Mouse (Mus musculus) liver, adult 2 months (tissue): ENCODE measurements around the gene Map3k5. TPM values are rescaled to one million over a fixed set of nuclear protein-coding genes. Genes with fewer than 3 reads are reported as not detected.
A peak's percentile ranks its signal among the peaks of the same experiment; 100 is the strongest.

ENCODE experiments used
- DNase-seq: peaks from one replicate; pipeline ENCODE4 v3.0.0-alpha.2; 2011; ENCODE audit warnings: low read depth, low spot score; ENCODE audit errors: extremely low read depth
- H3K27ac ChIP-seq: fragments of 200-500 bp; replicated peaks from 2 replicates; pipeline ENCODE4 v1.5.1; 2012; ENCODE audit warnings: low read depth, mild to moderate bottlenecking, control low read depth, inconsistent platforms, low read length; ENCODE audit not compliant: insufficient read depth
- H3K27me3 ChIP-seq: fragments of 200-500 bp; 2 replicates; pipeline ENCODE4 v1.6.1; 2012; ENCODE audit warnings: mild to moderate bottlenecking, moderate library complexity, low read length, inconsistent platforms; ENCODE audit not compliant: control insufficient read depth, insufficient read depth
- H3K36me3 ChIP-seq: fragments of 200-500 bp; 2 replicates; pipeline ENCODE4 v1.6.1; 2012; ENCODE audit warnings: low read length, inconsistent platforms; ENCODE audit not compliant: control insufficient read depth, insufficient read depth
- H3K4me1 ChIP-seq: fragments of 200-500 bp; 2 replicates; pipeline ENCODE4 v1.6.1; 2011; ENCODE audit warnings: low read length; ENCODE audit not compliant: control insufficient read depth, insufficient read depth
- H3K4me3 ChIP-seq: fragments of 200-500 bp; 2 replicates; pipeline ENCODE4 v1.5.1; 2011; ENCODE audit warnings: low read depth, mild to moderate bottlenecking, control low read depth, low read length, moderate library complexity; ENCODE audit not compliant: insufficient read depth
- H3K79me2 ChIP-seq: fragments of 200-500 bp; 2 replicates; pipeline ENCODE4 v1.6.1; 2012; ENCODE audit warnings: inconsistent platforms, mild to moderate bottlenecking, low read length, moderate library complexity; ENCODE audit not compliant: control insufficient read depth, insufficient read depth
- H3K9ac ChIP-seq: fragments of 200-500 bp; 2 replicates; pipeline ENCODE4 v1.6.1; 2012; ENCODE audit warnings: low read depth, mild to moderate bottlenecking, control low read depth, inconsistent platforms, low read length
- CTCF ChIP-seq: fragments of 200-500 bp; IDR thresholded peaks from 2 replicates; pipeline ENCODE4 v1.5.1; 2011; ENCODE audit warnings: low read depth, low read length, control low read depth
- POLR2A ChIP-seq: fragments of 200-500 bp; IDR thresholded peaks from 2 replicates; pipeline ENCODE4 v1.6.1; 2011; ENCODE audit warnings: low read length, control low read depth; ENCODE audit not compliant: insufficient read depth; ENCODE audit errors: extremely low read depth
- WGBS: fragments of 180-500 bp; shearing (Covaris S2); methylation state at CpG from one replicate; pipeline ENCODE4 v1.1.7; 2018; 5-methylcytosine and 5-hydroxymethylcytosine counted together
- polyA plus RNA-seq: library from polyadenylated mRNA; depleted of rRNA; stranded (reverse); fragments of >200 nt; gene quantifications from 2 replicates; pipeline ENCODE4 v1.2.3, GENCODE M21; 2012
- total RNA-seq: library from RNA; depleted of rRNA; stranded (reverse); fragments of >200 nt; gene quantifications from 2 replicates; pipeline ENCODE4 v1.2.3, GENCODE M21; 2014

Map3k5 gene
- total and polyA plus RNA-seq, 2 experiments, result 2.9 to 25.4 TPM

GRCm38 (mm10) chr10:20125226-20125625 is 191.0 kb downstream of the Map3k5 start:
- no peak for TF ChIP-seq POLR2A
- TF ChIP-seq CTCF, result peak; percentile 72
- no peak overlapping the region for H3K27ac ChIP-seq
- H3K9ac ChIP-seq, result no peak overlapping the region
- no peaks in the 10 kb centered on the region for H3K4me1 ChIP-seq
- no peaks in the 10 kb centered on the region for H3K27me3 ChIP-seq
- H3K4me3 ChIP-seq, result no peak overlapping the region
- no peaks in the 10 kb centered on the region for H3K79me2 ChIP-seq
- peaks cover 24% of the 10 kb centered on the region for H3K36me3 ChIP-seq
- 47% methylated on average over 4 of the region's 4 CpGs for WGBS
- peak; percentile 53 for DNase-seq

DNA sequence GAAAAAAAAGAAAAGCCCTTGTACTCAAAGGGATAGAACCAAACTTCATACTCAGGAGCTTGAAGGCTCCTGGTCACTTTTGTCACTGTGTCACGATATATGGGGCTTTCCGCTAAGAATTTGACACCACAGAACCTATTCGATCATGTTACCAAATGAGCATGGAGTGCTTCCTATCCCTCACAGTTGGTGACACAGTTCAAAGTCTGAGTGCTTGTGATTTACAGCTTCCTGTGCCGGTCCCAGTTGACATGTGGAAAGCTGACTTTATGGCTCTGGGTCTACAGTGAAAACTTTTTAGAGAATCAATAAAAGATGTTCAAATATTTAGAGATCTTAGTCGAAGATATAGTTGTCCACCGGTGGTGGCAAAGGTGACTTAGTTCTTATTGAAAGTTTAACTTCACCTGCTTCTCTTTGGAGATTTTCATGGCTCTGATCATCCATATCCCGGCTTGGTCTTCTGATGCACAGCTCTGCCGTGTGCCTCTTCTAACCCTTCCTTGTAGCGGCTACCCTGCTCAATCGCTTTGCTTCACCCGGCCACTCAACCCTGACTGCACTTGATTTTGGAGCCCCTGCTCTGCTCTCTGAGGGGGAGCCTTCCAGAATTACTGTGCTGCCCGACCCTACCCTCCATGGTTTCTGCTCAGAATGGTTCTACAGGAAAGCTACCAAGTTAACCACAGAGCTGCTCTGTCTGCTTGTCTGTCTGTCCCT is 198.8 kb downstream of the Map3k5 start:
- Histone ChIP-seq H3K27ac (no peak overlapping the region), H3K4me1 (no peaks in the 10 kb centered on the region), H3K4me3 (no peak overlapping the region), H3K79me2 (no peaks in the 10 kb centered on the region), H3K36me3 (peaks cover 38% of the 10 kb centered on the region), H3K9ac (no peak overlapping the region), H3K27me3 (no peaks in the 10 kb centered on the region)
- 55% methylated on average over 12 of the region's 12 CpGs for WGBS
- no peak for DNase-seq
- no peak for TF ChIP-seq POLR2A
- no peak for TF ChIP-seq CTCF

- Histone ChIP-seq H3K4me1 (no peaks in the 10 kb centered on the region), H3K36me3 (peaks cover 43% of the 10 kb centered on the region), H3K4me3 (no peak overlapping the region), H3K79me2 (no peaks in the 10 kb centered on the region), H3K9ac (no peak overlapping the region), H3K27ac (no peak overlapping the region), H3K27me3 (no peaks in the 10 kb centered on the region)
- no peak for DNase-seq
- WGBS, result 79% methylated on average over 15 of the region's 15 CpGs
- no peak for TF ChIP-seq CTCF
- TF ChIP-seq POLR2A, result no peak
Observed at GRCm38 (mm10) chr10:20135350-20136058, 201.2 kb downstream of the Map3k5 start.

GRCm38 (mm10) chr10:20136505-20136904 is 202.2 kb downstream of the Map3k5 start:
- DNase-seq, result no peak
- Histone ChIP-seq H3K36me3 (peaks cover 47% of the 10 kb centered on the region), H3K27me3 (no peaks in the 10 kb centered on the region), H3K9ac (no peak overlapping the region), H3K4me1 (no peaks in the 10 kb centered on the region), H3K4me3 (no peak overlapping the region), H3K79me2 (no peaks in the 10 kb centered on the region), H3K27ac (no peak overlapping the region)
- WGBS, result 93% methylated on average over 1 of the region's 1 CpGs
- TF ChIP-seq CTCF, result no peak
- TF ChIP-seq POLR2A, result no peak

DNA sequence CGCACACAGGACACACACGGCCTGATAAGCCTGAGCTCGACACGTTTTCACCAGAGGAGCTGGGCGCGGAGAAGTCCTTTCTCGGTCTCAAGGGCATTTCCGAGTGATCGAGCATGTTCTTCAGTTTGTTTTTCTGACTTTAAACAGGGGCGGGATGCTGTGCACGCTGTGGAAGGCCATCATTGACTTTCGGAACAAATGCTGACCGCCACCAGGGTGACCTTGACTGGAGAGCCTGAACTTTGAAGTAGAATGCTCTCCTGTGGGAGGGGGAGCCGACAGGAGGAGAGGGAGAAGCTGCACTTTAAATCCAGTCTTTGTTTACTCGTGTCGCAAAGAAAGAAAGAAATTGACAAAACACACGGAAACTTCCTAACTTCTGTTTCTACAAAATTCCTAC is 207.1 kb downstream of the Map3k5 start:
- no peaks in the 10 kb centered on the region for H3K27me3 ChIP-seq
- WGBS, result 63% methylated on average over 17 of the region's 17 CpGs
- TF ChIP-seq POLR2A, result no peak
- no peak for TF ChIP-seq CTCF
- H3K79me2 ChIP-seq, result no peaks in the 10 kb centered on the region
- H3K9ac ChIP-seq, result no peak overlapping the region
- H3K4me3 ChIP-seq, result no peak overlapping the region
- DNase-seq, result no peak
- H3K27ac ChIP-seq, result no peak overlapping the region
- H3K4me1 ChIP-seq, result no peaks in the 10 kb centered on the region
- H3K36me3 ChIP-seq, result peaks cover 39% of the 10 kb centered on the region

- DNase-seq, result peak; percentile 56
- TF ChIP-seq POLR2A (no peak), CTCF (no peak)
- Histone ChIP-seq H3K79me2 (peaks cover 4% of the 10 kb centered on the region; the same call in 1 of the 2 replicates), H3K36me3 (no peaks in the 10 kb centered on the region), H3K4me1 (peaks cover under 1% of the 10 kb centered on the region; the same call in 1 of the 2 replicates), H3K9ac (peak within 1 kb of the TSS; percentile 82), H3K27me3 (no peaks in the 10 kb centered on the region), H3K4me3 (peak within 1 kb of the TSS; percentile 72), H3K27ac (peak within 1 kb of the TSS; percentile 32)
- 6% methylated on average over 51 of the region's 51 CpGs for WGBS
Observed at GRCm38 (mm10) chr10:20148130-20148772, 214.0 kb downstream of the Map3k5 start, which contains the start of gene Map7. TSS of gene Map7 (plus strand) at chr10:20148471.
